Mouse (Mus musculus): ENCODE data around the gene Edar.
"Not testable (repeated sequence)": the region's sequence is repeated elsewhere in the genome, so short reads cannot be mapped to it uniquely, and the experiment has no call there.

Gene Edar

GRCm38 (mm10) chr10:58675533-58675932, at the start of gene Edar:
Gene Edar, minus strand, starts transcription at chr10:58675654.
- DNase-seq, result peak; percentile 81

- not testable (repeated sequence) for DNase-seq
Measured at GRCm38 (mm10) chr10:58718110-58718509, 42.7 kb upstream of the Edar start, which contains the start of gene Gm17542. Gene Gm17542, minus strand, starts transcription at chr10:58718210.

DNA sequence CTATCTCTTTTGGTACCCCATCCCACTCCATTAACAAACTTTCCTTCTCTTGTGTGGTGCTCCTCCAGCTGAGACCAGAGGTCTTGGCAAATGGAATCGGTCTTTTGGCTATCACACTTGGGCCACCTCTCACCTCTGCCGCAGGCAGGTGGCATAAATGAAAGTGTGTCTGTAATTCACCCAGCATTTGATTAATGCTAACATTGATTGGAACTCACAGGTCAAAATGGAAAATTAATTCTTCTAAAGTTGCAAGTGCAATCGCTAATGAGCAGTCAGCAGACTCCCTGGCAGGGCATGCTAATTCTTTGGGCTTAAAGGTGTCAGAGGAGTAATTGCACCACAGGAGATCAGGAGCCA, 39.3 kb upstream of the Edar start:
- DNase-seq, result peak; percentile 4

DNA sequence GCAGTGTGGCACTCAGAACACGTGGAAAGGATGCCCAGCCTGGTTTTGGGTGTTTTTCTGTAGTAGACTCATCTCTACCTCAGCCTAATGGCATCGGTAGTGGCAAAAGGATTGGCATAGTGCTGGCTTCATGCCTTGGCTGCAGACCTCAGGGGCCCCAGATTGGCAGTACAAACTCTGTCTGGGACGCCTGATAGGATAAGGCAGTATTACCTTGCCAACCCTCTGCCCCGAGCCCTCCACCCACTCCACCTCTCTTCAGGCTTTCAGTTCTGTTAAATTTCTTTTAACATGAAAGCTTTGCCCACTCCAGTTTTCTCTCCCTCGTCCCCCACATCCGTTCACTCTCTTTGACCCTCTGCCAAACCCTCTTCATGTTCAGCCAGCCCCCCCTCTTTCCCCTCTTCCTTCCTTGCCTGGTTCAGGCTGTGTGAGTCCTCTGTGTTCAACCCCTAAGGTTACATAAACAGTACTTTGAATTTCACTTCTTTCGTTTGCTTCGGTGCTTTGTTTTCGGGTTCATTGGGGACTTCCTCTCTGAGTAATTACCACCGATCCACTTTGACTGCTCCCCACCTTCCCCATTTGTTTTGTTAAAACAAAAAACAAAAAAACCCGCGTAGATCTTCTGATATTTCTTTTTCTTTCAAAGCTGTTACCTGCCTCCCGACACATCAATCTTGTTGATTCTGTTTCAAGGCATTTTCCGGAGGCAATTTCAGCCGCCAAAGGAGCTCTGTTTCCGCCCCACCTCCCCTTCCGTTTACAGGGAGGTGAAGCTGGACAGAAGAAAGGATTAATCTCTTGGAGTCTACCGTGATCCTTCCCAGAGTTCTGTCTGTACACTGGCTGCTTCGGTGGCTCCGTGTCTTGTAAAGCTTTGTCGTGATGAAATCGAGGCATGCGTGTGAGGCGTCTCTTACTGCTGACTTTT, 38.7 kb upstream of the Edar start:
- DNase-seq, result no peak

DNA sequence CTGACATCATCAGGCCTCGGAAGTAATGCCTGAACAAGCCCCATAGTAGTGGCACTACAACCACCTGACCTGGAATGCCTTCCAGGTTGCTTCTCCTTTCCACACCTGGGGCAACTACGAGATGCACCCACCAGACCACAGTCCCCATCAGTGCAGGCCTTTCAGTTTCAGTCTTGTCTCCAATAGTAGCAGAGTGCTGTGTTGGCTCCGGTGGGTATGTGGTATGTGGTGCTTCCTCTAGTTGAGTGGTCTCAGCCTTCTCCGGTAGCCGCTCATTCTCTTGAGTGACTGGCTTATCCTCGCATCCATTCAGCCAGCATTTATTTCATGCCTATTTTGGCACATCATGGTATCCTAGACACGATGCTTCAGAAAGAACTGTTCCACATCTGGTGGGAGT, 37.8 kb upstream of the Edar start:
- DNase-seq, result no peak

- no peak for DNase-seq
Measured at GRCm38 (mm10) chr10:58709021-58709420, 33.6 kb upstream of the Edar start.

GRCm38 (mm10) chr10:58700578-58700977, 25.1 kb upstream of the Edar start:
- DNase-seq, result no peak

- DNase-seq, result no peak
Measured at GRCm38 (mm10) chr10:58700160-58700559, 24.7 kb upstream of the Edar start.

DNA sequence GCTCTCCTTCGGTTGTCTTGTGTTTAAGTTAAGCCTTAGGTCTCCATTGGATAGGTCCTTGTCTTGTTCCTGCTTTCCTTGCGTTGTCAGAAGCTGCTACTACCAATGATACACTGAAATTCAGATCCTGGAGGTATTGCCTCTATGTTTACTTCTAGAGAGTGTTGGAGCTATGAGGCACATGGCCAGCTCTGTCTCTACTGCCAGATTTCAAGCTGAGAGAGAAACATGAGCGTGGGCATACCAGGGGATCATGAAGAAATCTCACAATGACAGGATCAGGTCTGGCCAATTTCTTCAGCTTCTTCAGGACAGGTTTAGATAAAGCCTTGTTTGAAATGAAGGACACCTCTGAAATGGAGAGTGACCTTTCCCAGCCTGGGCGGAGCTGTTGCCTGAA, 23.5 kb upstream of the Edar start:
- no peak for DNase-seq

DNA sequence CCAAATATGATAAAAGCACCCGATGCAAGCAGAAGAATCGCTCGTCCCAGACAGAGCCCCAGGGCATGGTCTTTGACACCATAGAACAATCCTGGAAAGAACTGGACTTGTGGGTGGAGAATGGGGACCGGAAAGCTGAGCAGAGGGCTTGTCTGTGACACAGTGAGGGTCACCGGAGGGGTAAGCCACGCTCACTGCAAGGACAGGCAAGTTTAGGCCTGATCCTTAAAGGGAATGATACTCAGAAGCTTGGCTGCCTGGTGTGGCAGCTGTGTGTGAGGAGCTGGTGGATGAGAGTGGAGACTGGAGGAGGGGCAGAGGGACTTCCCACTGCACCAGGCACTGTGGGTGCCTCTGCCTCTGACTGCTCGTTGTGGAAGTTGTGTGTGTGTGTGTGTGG, 15.6 kb upstream of the Edar start:
- DNase-seq, result no peak

DNA sequence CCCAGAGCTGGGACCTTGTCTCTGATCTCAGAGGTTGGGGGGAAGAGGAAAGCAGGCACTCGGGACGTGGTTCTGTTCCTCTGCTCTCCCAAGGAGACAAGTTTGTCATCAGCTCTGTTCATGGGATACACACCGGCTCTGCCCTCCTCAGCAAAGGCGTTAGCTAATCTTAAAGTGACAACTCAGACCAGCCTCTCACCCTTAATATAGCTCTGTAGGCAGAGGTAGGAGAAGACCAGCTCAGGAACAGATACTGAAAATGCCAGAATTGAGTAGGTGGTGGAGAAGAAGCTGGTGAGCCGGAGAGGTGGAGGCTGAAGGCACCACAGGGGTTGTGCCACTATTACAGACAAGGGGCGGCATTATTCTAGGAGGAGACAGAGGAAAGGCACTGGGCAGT, 3.8 kb upstream of the Edar start:
- no peak for DNase-seq

GRCm38 (mm10) chr10:58673278-58674061, 2.0 kb downstream of the Edar start:
- DNase-seq, result peak; percentile 83

- DNase-seq, result no peak
Measured at GRCm38 (mm10) chr10:58672557-58673277, 2.7 kb downstream of the Edar start.

DNA sequence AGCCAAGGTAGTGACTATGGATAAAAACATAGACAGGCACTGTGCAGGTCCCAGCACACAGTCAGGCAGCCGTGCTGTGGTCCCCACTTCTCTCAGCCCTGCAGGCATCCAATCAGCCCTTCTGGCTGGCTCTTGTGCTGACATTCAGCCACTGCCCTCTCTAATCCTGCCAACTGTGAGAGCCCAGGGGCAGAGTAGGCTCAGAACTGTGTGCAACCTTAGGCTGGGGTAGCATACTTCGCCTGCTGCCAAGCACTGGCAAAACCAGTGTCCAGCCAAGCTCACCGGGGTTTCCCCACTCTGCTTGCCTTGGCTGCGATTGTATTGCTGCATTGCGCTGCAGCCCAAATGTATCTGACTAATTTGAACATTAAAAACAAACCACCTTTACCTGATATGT, 11.6 kb downstream of the Edar start:
- DNase-seq, result peak; percentile 16

GRCm38 (mm10) chr10:58663417-58663816, 12.0 kb downstream of the Edar start:
- DNase-seq, result no peak

DNA sequence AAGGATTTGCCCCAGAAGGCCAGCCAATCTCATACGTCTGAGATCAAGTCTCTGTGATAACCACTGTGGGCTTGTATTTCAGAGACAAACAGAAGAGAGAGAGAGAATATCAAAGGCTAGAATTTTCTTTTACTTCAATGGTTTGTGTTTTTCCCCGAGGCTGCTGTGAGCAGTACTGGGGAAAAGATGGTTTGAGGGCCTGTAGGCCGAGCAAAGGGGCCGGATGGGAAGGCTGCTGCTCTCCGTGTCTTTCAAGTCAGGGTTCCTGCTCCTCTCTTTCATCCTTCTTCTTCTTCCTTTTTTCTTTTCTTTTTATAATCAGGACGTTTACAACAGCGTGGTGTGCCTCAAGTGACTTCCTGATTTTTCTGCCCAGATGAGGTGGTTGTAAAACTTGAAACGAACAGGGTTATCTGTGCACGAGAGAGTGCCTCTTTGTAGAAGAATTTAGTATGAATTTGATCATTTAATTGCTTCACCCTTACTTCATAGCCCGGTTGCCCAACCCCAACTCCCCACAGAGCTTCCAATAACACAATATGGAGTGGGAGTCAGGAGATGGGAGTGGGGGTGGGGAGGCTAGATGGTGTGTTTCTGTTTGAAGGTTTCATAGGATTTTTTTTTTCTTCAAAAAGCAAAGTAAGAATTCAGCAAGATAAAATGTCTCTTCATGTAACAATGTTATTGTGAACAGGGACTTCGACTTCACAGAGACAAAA, 16.0 kb downstream of the Edar start:
- no peak for DNase-seq

- DNase-seq, result peak; percentile 41
Measured at GRCm38 (mm10) chr10:58657731-58658130, 17.7 kb downstream of the Edar start.

- no peak for DNase-seq
Measured at GRCm38 (mm10) chr10:58653679-58654078, 21.8 kb downstream of the Edar start.

GRCm38 (mm10) chr10:58652418-58653394, 22.7 kb downstream of the Edar start:
- peak; percentile 23 for DNase-seq

GRCm38 (mm10) chr10:58652045-58652417, 23.4 kb downstream of the Edar start:
- DNase-seq, result no peak
